Mouse (Mus musculus) limb, embryonic 15.5 days (tissue): Measurements from ENCODE around the gene Trip11. TPM values are rescaled to one million over a fixed set of nuclear protein-coding genes. Genes with fewer than 3 reads are reported as not detected.

ENCODE experiments used
- ATAC-seq: fragments of 200-750 bp; cut with Nextera tagmentation; 2 replicates; pipeline ENCODE4 v1.8.0; 2017; ENCODE audit warnings: low read depth, moderate TSS enrichment; ENCODE audit not compliant: insufficient number of reproducible peaks, low FRiP score, low TSS enrichment
- H3K27ac ChIP-seq: fragments of 300-500 bp; sonication (generic); 2 replicates; pipeline ENCODE4 v1.5.1; 2015; ENCODE audit warnings: moderate library complexity, mild to moderate bottlenecking, inconsistent platforms
- H3K27me3 ChIP-seq: fragments of 300-500 bp; sonication (generic); 2 replicates; pipeline ENCODE4 v1.6.1; 2015; ENCODE audit warnings: inconsistent platforms
- H3K36me3 ChIP-seq: fragments of 300-500 bp; sonication (generic); 2 replicates; pipeline ENCODE4 v1.6.1; 2015; ENCODE audit warnings: inconsistent platforms
- H3K4me1 ChIP-seq: fragments of 300-500 bp; sonication (generic); 2 replicates; pipeline ENCODE4 v1.6.1; 2015; ENCODE audit warnings: inconsistent platforms
- H3K4me2 ChIP-seq: fragments of 300-500 bp; sonication (generic); 2 replicates; pipeline ENCODE4 v1.6.1; 2015; ENCODE audit warnings: mild to moderate bottlenecking, inconsistent platforms
- H3K4me3 ChIP-seq: fragments of 300-500 bp; sonication (generic); 2 replicates; pipeline ENCODE4 v1.5.1; 2015; ENCODE audit warnings: mild to moderate bottlenecking, inconsistent platforms
- H3K9ac ChIP-seq: fragments of 300-500 bp; sonication (generic); 2 replicates; pipeline ENCODE4 v1.6.1; 2015; ENCODE audit warnings: inconsistent platforms
- H3K9me3 ChIP-seq: fragments of 300-500 bp; sonication (generic); 2 replicates; pipeline ENCODE4 v1.6.1; 2016; ENCODE audit warnings: inconsistent platforms
- WGBS: fragments of 180-500 bp; shearing (Covaris S2); methylation state at CpG from one replicate; pipeline ENCODE4 v1.1.7; 2015; 5-methylcytosine and 5-hydroxymethylcytosine counted together
- polyA plus RNA-seq: library from polyadenylated mRNA; unstranded; fragments of >200 nt; fragmentation: Nextera tagmentation; extraction: Ambion mirVana; gene quantifications from 2 replicates; pipeline ENCODE4 v1.2.1, GENCODE M21; 2015

The Trip11 gene
- polyA plus RNA-seq, 1 experiment from 2014 or later = 37.7 TPM

GRCm38 (mm10) chr12:101836546-101837274 lies 76.4 kb downstream of the Trip11 start:
- 81% methylated on average over 10 of the region's 10 CpGs for WGBS
- Histone ChIP-seq H3K9me3 (no peaks in the 10 kb centered on the region), H3K36me3 (peaks cover 39% of the 10 kb centered on the region), H3K4me2 (no peak overlapping the region), H3K27me3 (no peaks in the 10 kb centered on the region), H3K9ac (no peak overlapping the region), H3K27ac (no peak overlapping the region), H3K4me1 (0 out of 2 replicates have a peak, but pooled peaks cover 2% of the 10 kb centered on the region), H3K4me3 (no peak overlapping the region)
- ATAC-seq = no peak

DNA sequence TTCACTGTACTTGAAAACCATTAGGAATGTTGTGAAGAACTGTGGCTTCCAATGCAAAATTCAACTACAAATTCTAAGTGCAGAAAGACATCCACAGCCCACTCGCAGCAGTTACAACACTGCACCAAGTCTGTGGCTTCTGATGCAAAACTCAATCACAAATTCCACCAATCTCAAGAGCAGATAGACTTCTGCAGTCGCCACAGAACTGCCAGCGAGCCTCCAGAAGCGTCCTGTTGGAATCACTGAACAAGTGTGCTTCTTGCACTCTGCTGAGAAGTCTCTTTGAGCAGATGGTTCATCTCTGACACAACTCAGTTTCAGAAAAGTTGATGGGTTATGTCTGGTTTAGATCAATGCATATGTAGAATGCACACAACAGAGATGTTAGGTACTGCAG lies 78.4 kb downstream of the Trip11 start:
- Histone ChIP-seq H3K36me3 (peaks cover 39% of the 10 kb centered on the region), H3K9me3 (no peaks in the 10 kb centered on the region), H3K4me1 (0 out of 2 replicates have a peak, but pooled peaks cover 10% of the 10 kb centered on the region), H3K4me3 (no peak overlapping the region), H3K27me3 (no peaks in the 10 kb centered on the region), H3K4me2 (no peak overlapping the region), H3K9ac (no peak overlapping the region), H3K27ac (no peak overlapping the region)
- WGBS = 85% methylated on average over 4 of the region's 4 CpGs
- ATAC-seq = no peak

GRCm38 (mm10) chr12:101833776-101834175 lies 79.3 kb downstream of the Trip11 start:
- no peak for ATAC-seq
- H3K4me3 ChIP-seq = no peak overlapping the region
- no peak overlapping the region for H3K4me2 ChIP-seq
- 0 out of 2 replicates have a peak, but pooled peaks cover 10% of the 10 kb centered on the region for H3K4me1 ChIP-seq
- H3K27ac ChIP-seq = no peak overlapping the region
- no peaks in the 10 kb centered on the region for H3K27me3 ChIP-seq
- peaks cover 34% of the 10 kb centered on the region for H3K36me3 ChIP-seq
- no peaks in the 10 kb centered on the region for H3K9me3 ChIP-seq
- H3K9ac ChIP-seq = no peak overlapping the region
- 91% methylated on average over 8 of the region's 8 CpGs for WGBS

DNA sequence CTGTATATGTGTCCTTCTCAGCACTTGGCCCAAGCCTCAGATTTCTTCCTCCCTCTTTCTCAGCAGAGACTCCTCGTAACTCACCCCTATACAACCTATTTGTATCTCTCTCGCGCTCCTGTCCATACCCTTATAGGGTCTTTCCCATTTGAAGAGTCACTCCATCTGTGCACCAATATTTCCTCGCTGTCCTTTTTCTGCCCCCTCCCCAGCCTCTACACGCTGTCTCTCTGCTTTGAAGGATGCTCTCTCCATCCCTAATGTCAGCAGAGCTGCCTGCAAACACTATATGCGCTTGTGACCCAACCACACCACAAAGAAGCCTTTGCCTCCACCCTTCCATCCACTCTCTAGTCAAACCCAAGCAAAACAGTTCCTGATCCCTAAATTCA lies 80.0 kb downstream of the Trip11 start:
- H3K27ac ChIP-seq = no peak overlapping the region
- H3K4me1 ChIP-seq = 0 out of 2 replicates have a peak, but pooled peaks cover 10% of the 10 kb centered on the region
- H3K4me3 ChIP-seq = no peak overlapping the region
- no peak for ATAC-seq
- no peak overlapping the region for H3K9ac ChIP-seq
- H3K4me2 ChIP-seq = no peak overlapping the region
- WGBS = 94% methylated on average over 6 of the region's 6 CpGs
- H3K36me3 ChIP-seq = peaks cover 28% of the 10 kb centered on the region
- H3K27me3 ChIP-seq = no peaks in the 10 kb centered on the region
- H3K9me3 ChIP-seq = no peaks in the 10 kb centered on the region

GRCm38 (mm10) chr12:101832179-101833114 lies 80.6 kb downstream of the Trip11 start:
- H3K9ac ChIP-seq = no peak overlapping the region
- H3K4me1 ChIP-seq = 0 out of 2 replicates have a peak, but pooled peaks cover 10% of the 10 kb centered on the region
- H3K4me2 ChIP-seq = no peak overlapping the region
- WGBS = 70% methylated on average over 7 of the region's 7 CpGs
- no peak overlapping the region for H3K4me3 ChIP-seq
- peaks cover 22% of the 10 kb centered on the region for H3K36me3 ChIP-seq
- no peaks in the 10 kb centered on the region for H3K27me3 ChIP-seq
- no peak overlapping the region for H3K27ac ChIP-seq
- ATAC-seq = no peak
- no peaks in the 10 kb centered on the region for H3K9me3 ChIP-seq

- WGBS = 50% methylated on average over 4 of the region's 4 CpGs
- Histone ChIP-seq H3K36me3 (peaks cover 16% of the 10 kb centered on the region), H3K9me3 (no peaks in the 10 kb centered on the region), H3K4me2 (no peak overlapping the region), H3K4me1 (0 out of 2 replicates have a peak, but pooled peaks cover 10% of the 10 kb centered on the region), H3K27me3 (no peaks in the 10 kb centered on the region), H3K27ac (no peak overlapping the region), H3K4me3 (no peak overlapping the region), H3K9ac (no peak overlapping the region)
- ATAC-seq = no peak
Observed at GRCm38 (mm10) chr12:101831221-101831620, 81.8 kb downstream of the Trip11 start.

DNA sequence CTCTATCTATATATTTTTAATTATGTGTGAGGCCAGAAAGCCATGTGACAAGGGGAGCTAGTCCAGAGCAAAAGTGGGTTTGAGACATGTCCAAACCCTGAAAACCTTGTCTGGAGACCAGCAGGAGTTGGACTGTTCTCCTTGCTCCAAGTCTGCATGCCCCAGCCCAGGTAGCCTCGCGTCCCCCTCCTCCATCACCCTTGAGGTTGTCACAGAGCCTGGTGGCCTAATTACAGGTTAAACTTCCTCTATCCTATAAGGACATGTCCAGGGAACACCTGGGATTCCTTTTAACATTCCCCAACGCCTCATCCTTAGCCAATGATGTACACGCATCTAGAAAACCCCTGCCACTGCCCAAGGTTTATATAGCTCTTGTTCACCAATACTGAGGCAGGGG lies 89.9 kb downstream of the Trip11 start:
- H3K27me3 ChIP-seq = no peaks in the 10 kb centered on the region
- 74% methylated on average over 4 of the region's 4 CpGs for WGBS
- ATAC-seq = no peak
- no peak overlapping the region for H3K4me2 ChIP-seq
- H3K4me3 ChIP-seq = no peak overlapping the region
- H3K27ac ChIP-seq = no peak overlapping the region
- H3K4me1 ChIP-seq = peaks cover 14% of the 10 kb centered on the region
- H3K9me3 ChIP-seq = no peaks in the 10 kb centered on the region
- H3K36me3 ChIP-seq = no peaks in the 10 kb centered on the region
- no peak overlapping the region for H3K9ac ChIP-seq

GRCm38 (mm10) chr12:101821596-101821995 lies 91.5 kb downstream of the Trip11 start:
- WGBS = 33% methylated on average over 3 of the region's 3 CpGs
- no peak for ATAC-seq
- H3K36me3 ChIP-seq = no peaks in the 10 kb centered on the region
- peaks cover 21% of the 10 kb centered on the region for H3K4me1 ChIP-seq
- no peaks in the 10 kb centered on the region for H3K27me3 ChIP-seq
- H3K9ac ChIP-seq = no peak overlapping the region
- no peak overlapping the region for H3K4me2 ChIP-seq
- H3K4me3 ChIP-seq = no peak overlapping the region
- H3K9me3 ChIP-seq = no peaks in the 10 kb centered on the region
- no peak overlapping the region for H3K27ac ChIP-seq

GRCm38 (mm10) chr12:101819570-101819969 lies 93.5 kb downstream of the Trip11 start:
- peak overlapping the region; percentile 55 for H3K4me3 ChIP-seq
- WGBS = 31% methylated on average over 9 of the region's 9 CpGs
- H3K4me1 ChIP-seq = peaks cover 23% of the 10 kb centered on the region
- peak overlapping the region; percentile 96 for H3K27ac ChIP-seq
- H3K27me3 ChIP-seq = no peaks in the 10 kb centered on the region
- H3K36me3 ChIP-seq = no peaks in the 10 kb centered on the region
- no peaks in the 10 kb centered on the region for H3K9me3 ChIP-seq
- H3K9ac ChIP-seq = no peak overlapping the region
- ATAC-seq = no peak
- H3K4me2 ChIP-seq = peak overlapping the region; percentile 87

GRCm38 (mm10) chr12:101818608-101819370 lies 94.3 kb downstream of the Trip11 start, which contains the start of gene Fbln5:
Fbln5 (minus strand) TSS chr12:101819055.
- Histone ChIP-seq H3K4me1 (peaks cover 23% of the 10 kb centered on the region), H3K27me3 (no peaks in the 10 kb centered on the region)

GRCm38 (mm10) chr12:101818246-101818607 lies 94.8 kb downstream of the Trip11 start:
- Histone ChIP-seq H3K9me3 (no peaks in the 10 kb centered on the region), H3K27me3 (no peaks in the 10 kb centered on the region), H3K9ac (peak overlapping the region; percentile 40; the same call in 1 of the 2 replicates), H3K4me1 (peaks cover 23% of the 10 kb centered on the region), H3K4me3 (peak overlapping the region; percentile 55), H3K4me2 (peak overlapping the region; percentile 87), H3K27ac (peak overlapping the region; percentile 96), H3K36me3 (no peaks in the 10 kb centered on the region)
- whole genome bisulfite sequencing = 7% methylated on average over 11 of the region's 11 CpGs
- ATAC-seq = no peak

More at GRCm38 (mm10) chr12:101818608-101819370, 94.3 kb downstream of the Trip11 start, which contains the start of gene Fbln5:
- H3K9me3 ChIP-seq = no peaks in the 10 kb centered on the region
- H3K36me3 ChIP-seq = no peaks in the 10 kb centered on the region
- peak within 1 kb of the TSS; percentile 40 for H3K9ac ChIP-seq
- WGBS = under 1% methylated on average over 46 of the region's 46 CpGs
- H3K4me3 ChIP-seq = peak within 1 kb of the TSS; percentile 55
- peak within 1 kb of the TSS; percentile 87 for H3K4me2 ChIP-seq
- H3K27ac ChIP-seq = peak within 1 kb of the TSS; percentile 96
- peak; percentile 88 for ATAC-seq
